Mouse (Mus musculus) skeletal muscle tissue, adult 2 months (tissue): ENCODE measurements around the gene Kitl.

Experiments used
- DNase-seq: peaks from one replicate; pipeline ENCODE4 v3.0.0-alpha.2; 2012; ENCODE audit warnings: low read depth, low spot score

Gene Kitl

GRCm38 (mm10) chr10:100115570-100115969 is 100.1 kb downstream of the Kitl start:
- DNase-seq, result peak; percentile 56

- no peak for DNase-seq
These were observed 109.0 kb downstream of the Kitl start for GRCm38 (mm10) chr10:100124452-100124851.

- no peak for DNase-seq
These were observed 112.7 kb downstream of the Kitl start for GRCm38 (mm10) chr10:100127837-100128743.

- DNase-seq, result no peak
These were observed 116.2 kb downstream of the Kitl start for GRCm38 (mm10) chr10:100131657-100132056.

- DNase-seq, result no peak
These were observed 116.9 kb downstream of the Kitl start for GRCm38 (mm10) chr10:100132304-100132703.

GRCm38 (mm10) chr10:100138552-100138951 is 123.1 kb downstream of the Kitl start:
- no peak for DNase-seq

GRCm38 (mm10) chr10:100148123-100148522 is 132.7 kb downstream of the Kitl start:
- DNase-seq, result no peak
